Mouse (Mus musculus) kidney, embryonic 16.5 days (tissue): Measurements from ENCODE around the gene Sgk2. TPM values are rescaled to one million over a fixed set of nuclear protein-coding genes. Genes with fewer than 3 reads are reported as not detected.

ENCODE experiments used
- polyA plus RNA-seq: library from polyadenylated mRNA; unstranded; fragments of >200 nt; fragmentation: Nextera tagmentation; extraction: Ambion mirVana; gene quantifications from 2 replicates; pipeline ENCODE4 v1.2.1, GENCODE M21; 2015

Gene Sgk2
- polyA plus RNA-seq, 1 experiment from 2014 or later, result 12.2 TPM

Other genes with a start within 250 kb of the Sgk2 start
- 206 and 214 TPM in 2 replicates for gene Srsf6, start 55.8 kb upstream of the Sgk2 start, polyA plus RNA-seq
- 0.09 and 0.14 TPM in 2 replicates for gene L3mbtl1, start 43.9 kb upstream of the Sgk2 start, polyA plus RNA-seq
- 55.3 and 55.5 TPM in 2 replicates for gene Ift52, start 30.0 kb downstream of the Sgk2 start, polyA plus RNA-seq
- gene Mybl2, start 67.4 kb downstream of the Sgk2 start, polyA plus RNA-seq, result 23.7 and 27.0 TPM in 2 replicates
- not detected in 2 replicates for gene Gtsf1l, start 100.5 kb downstream of the Sgk2 start, polyA plus RNA-seq
- 1.8 and 2.0 TPM in 2 replicates for gene Tox2, start 215.8 kb downstream of the Sgk2 start, polyA plus RNA-seq